Mouse (Mus musculus) neutrophil, adult 5-6 weeks (primary cell): ENCODE measurements around the gene Pon1. TPM values are rescaled to one million over a fixed set of nuclear protein-coding genes. Genes with fewer than 3 reads are reported as not detected.
"Not testable (repeated sequence)": the region's sequence is repeated elsewhere in the genome, so short reads cannot be mapped to it uniquely, and the experiment has no call there.

Experiments used
- ATAC-seq: fragments of 151-379, 151-347 bp; 2 replicates; pipeline ENCODE4 v1.8.0; 2017; ENCODE audit warnings: mild to moderate bottlenecking, moderate TSS enrichment; ENCODE audit not compliant: insufficient number of reproducible peaks, poor library complexity, low FRiP score, severe bottlenecking; ENCODE audit errors: extremely low read depth
- total RNA-seq: library from RNA; stranded (forward); fragments of 200-1000 nt; gene quantifications from 2 replicates; pipeline ENCODE4 v1.2.3, GENCODE M21; 2017

The Pon1 gene
- not detected in 2 replicates for total RNA-seq

DNA sequence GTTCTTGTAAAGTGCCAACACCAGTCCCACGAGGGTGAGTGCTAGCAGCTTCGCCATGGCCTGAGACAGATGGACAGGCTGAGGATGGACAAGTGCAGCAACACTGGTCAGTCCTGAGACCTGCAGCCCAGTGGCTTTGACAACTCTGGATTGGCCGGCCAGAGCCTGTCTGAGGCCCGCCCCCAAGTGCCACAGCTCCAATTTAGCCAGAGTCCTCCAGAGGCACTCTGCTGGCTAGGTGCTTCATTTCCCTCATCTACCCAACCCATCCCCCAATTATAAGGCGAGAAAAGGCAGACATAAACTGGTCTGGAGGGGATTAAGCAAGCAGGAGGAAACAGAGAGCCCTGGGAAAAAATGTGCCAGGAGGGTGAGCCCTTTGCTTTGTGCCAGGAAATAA is at the start of gene Pon1:
Gene Pon1, minus strand, starts transcription at position 254 of the 400 bp plus-strand sequence.
- ATAC-seq = no peak

GRCm38 (mm10) chr6:5238799-5239198 is 45.1 kb upstream of the Pon1 start:
- no peak for ATAC-seq

GRCm38 (mm10) chr6:5237510-5237909 is 43.8 kb upstream of the Pon1 start:
- no peak for ATAC-seq

DNA sequence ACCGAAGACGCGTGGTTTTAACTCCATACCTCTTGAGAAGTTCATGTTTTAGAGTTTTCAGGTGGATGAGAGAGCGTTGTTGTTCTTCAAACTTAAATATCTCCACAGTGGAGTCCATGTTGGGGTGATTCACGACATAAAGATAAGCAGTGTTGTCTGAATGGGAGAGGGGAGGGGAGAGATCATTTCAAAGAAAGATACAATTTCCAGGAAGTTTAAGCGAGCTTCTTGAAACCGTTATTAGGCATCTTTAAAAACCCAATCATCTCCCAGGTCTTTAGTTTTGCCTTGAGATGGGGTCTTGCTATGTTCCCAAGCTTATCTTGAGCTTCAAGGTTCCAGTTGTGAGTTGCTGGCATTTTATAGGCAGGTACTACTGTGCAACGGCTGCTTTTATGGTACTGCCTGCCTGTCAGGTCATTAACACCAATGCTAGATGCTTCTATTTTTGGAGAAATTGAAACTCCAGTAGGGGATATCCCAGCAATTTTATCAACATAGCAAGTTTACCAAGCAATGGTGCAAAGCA is 43.2 kb upstream of the Pon1 start:
- ATAC-seq = no peak

GRCm38 (mm10) chr6:5234563-5234962 is 40.8 kb upstream of the Pon1 start:
- no peak for ATAC-seq

DNA sequence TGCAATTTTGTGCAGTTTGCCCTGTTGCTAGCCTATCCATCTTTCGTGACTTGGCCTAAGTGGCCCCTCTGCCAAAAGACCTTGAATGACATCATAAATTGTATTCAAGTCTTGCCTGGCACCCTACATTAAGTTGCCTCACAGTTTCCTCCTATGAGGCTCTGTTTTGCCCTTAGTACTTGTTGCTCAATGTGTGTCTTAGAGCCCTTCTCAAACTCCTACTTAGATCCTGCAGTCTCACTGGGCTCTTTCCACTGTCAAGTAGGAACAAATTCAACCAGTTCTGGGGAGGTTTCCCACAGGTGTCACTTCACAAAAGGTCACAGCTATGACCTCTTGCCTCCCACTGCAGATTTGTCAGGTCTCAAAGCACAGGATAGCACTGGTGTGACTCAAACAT is 40.1 kb upstream of the Pon1 start:
- ATAC-seq = peak; percentile 69

DNA sequence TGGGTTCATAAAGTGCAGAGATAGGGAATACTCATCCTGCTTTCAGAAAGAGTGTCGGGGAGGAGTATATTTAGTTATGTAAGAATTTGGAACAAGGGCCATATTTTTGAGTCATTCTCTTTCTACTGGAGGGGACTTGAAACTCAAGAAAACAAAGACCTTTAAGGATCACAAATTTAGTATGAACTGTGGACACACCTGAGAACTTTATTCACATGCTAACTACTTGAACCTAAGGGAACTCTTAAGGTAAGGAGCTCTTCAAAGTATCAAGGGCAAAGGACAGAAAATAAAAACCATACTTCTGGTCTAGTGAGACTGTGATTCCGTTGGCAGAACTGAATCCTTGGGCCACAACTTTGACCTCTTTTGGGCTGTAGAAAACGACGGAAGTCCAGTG is 38.3 kb upstream of the Pon1 start:
- ATAC-seq = no peak

GRCm38 (mm10) chr6:5230261-5230660 is 36.5 kb upstream of the Pon1 start:
- ATAC-seq = no peak

- not testable (repeated sequence) for ATAC-seq
Observed at GRCm38 (mm10) chr6:5223551-5223950, 29.8 kb upstream of the Pon1 start.

GRCm38 (mm10) chr6:5222080-5222479 is 28.3 kb upstream of the Pon1 start:
- ATAC-seq = no peak

GRCm38 (mm10) chr6:5218190-5218589 is 24.4 kb upstream of the Pon1 start:
- no peak for ATAC-seq

DNA sequence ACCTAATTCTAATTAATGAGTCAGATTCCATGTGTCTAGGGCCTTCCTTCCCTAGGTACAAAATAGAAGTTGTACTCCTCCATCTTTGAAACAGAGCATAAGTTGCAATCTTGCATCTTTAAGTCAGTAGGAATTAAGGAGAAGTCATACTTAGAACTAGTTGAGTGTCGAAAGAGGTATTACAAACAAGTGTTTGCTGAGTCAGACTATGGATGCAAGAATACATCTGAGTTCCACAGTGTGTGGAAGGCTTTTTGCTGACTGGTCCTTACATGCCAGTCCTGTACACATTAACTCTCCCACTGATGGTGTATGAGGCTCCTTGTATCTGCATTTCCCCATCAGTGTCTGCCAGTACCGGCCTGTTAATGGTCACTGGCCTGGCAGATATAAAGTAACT is 14.1 kb upstream of the Pon1 start:
- peak; percentile 58; the same call in 1 of the 2 replicates for ATAC-seq

- ATAC-seq = 0 out of 2 replicates have a peak, but pooled peaks have one; percentile 26
Observed at GRCm38 (mm10) chr6:5199916-5200315, 6.2 kb upstream of the Pon1 start.

DNA sequence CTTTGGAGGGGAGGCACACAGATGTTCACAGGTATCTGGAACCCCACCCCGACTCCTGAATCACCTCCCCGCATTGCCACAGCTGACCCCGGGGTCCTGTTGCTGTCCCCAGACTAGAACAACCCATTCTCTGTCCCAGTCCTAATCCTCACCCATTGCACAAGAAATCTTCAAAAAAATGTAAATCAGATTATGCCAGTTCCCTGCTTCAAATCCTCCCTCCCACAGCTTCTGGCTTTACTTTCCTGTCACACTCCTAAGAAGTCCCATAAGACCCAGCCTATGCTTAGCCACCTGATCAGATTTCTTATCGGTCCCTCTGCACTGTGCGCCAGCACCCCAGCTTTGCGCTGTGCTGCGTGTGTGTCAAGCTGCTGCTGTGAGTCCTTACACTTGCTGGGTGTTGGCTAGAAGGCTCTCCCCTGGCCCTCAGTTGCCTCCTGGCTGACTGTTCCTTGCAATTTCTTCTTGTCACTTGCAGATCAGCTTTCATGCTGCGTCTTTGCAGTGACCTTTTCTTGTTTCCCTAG is 5.7 kb upstream of the Pon1 start:
- no peak for ATAC-seq

- no peak for ATAC-seq
Observed at GRCm38 (mm10) chr6:5198590-5198989, 4.8 kb upstream of the Pon1 start.

- no peak for ATAC-seq
Observed at GRCm38 (mm10) chr6:5190761-5191160, 3.0 kb downstream of the Pon1 start.

GRCm38 (mm10) chr6:5189507-5189906 is 4.2 kb downstream of the Pon1 start:
- no peak for ATAC-seq

DNA sequence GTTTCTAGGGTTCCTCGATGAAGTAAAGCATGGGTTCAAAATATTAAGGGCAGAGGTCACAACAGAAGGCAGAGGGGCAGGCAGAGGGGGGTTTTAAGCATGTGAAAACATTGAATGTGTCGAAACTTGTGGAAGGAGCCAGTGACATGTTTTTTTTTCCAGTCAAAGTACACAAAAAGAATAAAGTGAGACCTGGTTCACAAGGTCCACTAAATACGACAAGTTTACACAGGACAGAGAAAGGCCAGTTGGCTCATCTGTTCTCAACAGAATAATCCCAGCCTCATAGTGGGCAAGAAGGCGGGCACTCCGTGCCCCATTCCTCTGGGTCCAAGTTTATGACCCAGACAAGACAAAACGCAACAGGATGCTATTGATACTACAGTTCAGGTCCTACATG is 4.8 kb downstream of the Pon1 start:
- no peak for ATAC-seq

- no peak for ATAC-seq
Observed at GRCm38 (mm10) chr6:5188036-5188435, 5.7 kb downstream of the Pon1 start.

GRCm38 (mm10) chr6:5187586-5187985 is 6.2 kb downstream of the Pon1 start:
- ATAC-seq = no peak
